Mouse (Mus musculus) liver, embryonic 16.5 days (tissue): ENCODE measurements around the gene Ran. TPM values are rescaled to one million over a fixed set of nuclear protein-coding genes. Genes with fewer than 3 reads are reported as not detected.

ENCODE experiments used
- ATAC-seq: fragments of 200-750 bp; cut with Nextera tagmentation; 2 replicates; pipeline ENCODE4 v1.8.0; 2017; ENCODE audit warnings: low read depth, mild to moderate bottlenecking, moderate number of reproducible peaks, moderate library complexity
- H3K27ac ChIP-seq: fragments of 300-500 bp; sonication (generic); 2 replicates; pipeline ENCODE4 v1.5.1; 2014; ENCODE audit warnings: mild to moderate bottlenecking, low read length
- H3K27me3 ChIP-seq: fragments of 300-500 bp; sonication (generic); 2 replicates; pipeline ENCODE4 v1.6.1; 2014; ENCODE audit warnings: low read depth, low read length, mixed read lengths; ENCODE audit not compliant: control insufficient read depth, insufficient read depth
- H3K36me3 ChIP-seq: fragments of 300-500 bp; sonication (generic); 2 replicates; pipeline ENCODE4 v1.6.1; 2014; ENCODE audit warnings: mild to moderate bottlenecking; ENCODE audit not compliant: control insufficient read depth, insufficient read depth
- H3K4me1 ChIP-seq: fragments of 300-500 bp; sonication (generic); 2 replicates; pipeline ENCODE4 v1.6.1; 2014; ENCODE audit warnings: low read depth, low read length, mixed read lengths; ENCODE audit not compliant: control insufficient read depth
- H3K4me2 ChIP-seq: fragments of 300-500 bp; sonication (generic); 2 replicates; pipeline ENCODE4 v1.6.1; 2014; ENCODE audit warnings: low read depth, low read length, mixed read lengths
- H3K4me3 ChIP-seq: fragments of 300-500 bp; sonication (generic); 2 replicates; pipeline ENCODE4 v1.5.1; 2014; ENCODE audit warnings: low read depth, mild to moderate bottlenecking, low read length
- H3K9ac ChIP-seq: fragments of 300-500 bp; sonication (generic); 2 replicates; pipeline ENCODE4 v1.6.1; 2014; ENCODE audit warnings: low read depth, low read length
- H3K9me3 ChIP-seq: fragments of 300-500 bp; sonication (generic); replicated peaks from 2 replicates; pipeline ENCODE4 v1.6.1; 2016; ENCODE audit warnings: low read length; ENCODE audit not compliant: control insufficient read depth
- WGBS: fragments of 180-500 bp; shearing (Covaris S2); extraction: QIAGEN DNeasy Blood & Tissue Kit; methylation state at CpG from one replicate; pipeline ENCODE4 v1.1.7; 2014; ENCODE audit not compliant: insufficient replicate concordance; 5-methylcytosine and 5-hydroxymethylcytosine counted together
- polyA plus RNA-seq: library from polyadenylated mRNA; unstranded; fragments of >200 nt; fragmentation: Nextera tagmentation; extraction: Ambion mirVana; gene quantifications from 2 replicates; pipeline ENCODE4 v1.2.1, GENCODE M21; 2015

Gene Ran
- polyA plus RNA-seq, 1 experiment from 2014 or later: 322 TPM

GRCm38 (mm10) chr5:129025048-129025447 lies 5.2 kb downstream of the Ran start:
- Histone ChIP-seq H3K36me3 (peaks cover 23% of the 10 kb centered on the region), H3K9ac (no peak overlapping the region), H3K4me1 (peaks cover 8% of the 10 kb centered on the region), H3K27ac (no peak overlapping the region), H3K4me2 (no peak overlapping the region), H3K27me3 (no peaks in the 10 kb centered on the region), H3K9me3 (no peaks in the 10 kb centered on the region), H3K4me3 (no peak overlapping the region)
- WGBS: 41% methylated on average over 2 of the region's 2 CpGs
- no peak for ATAC-seq

DNA sequence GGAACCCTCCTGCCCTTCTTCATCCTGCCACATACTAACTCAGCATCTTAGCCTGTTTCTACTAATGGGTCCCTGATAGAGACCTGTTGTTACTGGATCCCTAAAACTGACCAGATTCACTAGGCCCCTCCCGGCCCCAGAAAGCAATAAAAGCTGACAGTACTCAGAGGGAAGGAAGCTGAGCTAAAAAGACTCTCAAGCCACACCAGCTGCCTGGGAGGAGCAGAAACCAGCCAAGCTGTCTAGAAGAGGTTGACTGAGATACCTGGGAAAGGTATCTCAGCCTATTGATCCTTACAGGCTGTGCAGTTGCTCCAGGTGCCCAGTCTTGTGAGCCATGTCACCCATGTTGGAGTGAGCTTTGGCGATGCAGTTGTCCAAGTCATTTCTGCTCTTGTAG lies 5.9 kb downstream of the Ran start:
- Histone ChIP-seq H3K27me3 (no peaks in the 10 kb centered on the region), H3K36me3 (peaks cover 23% of the 10 kb centered on the region), H3K9me3 (no peaks in the 10 kb centered on the region), H3K9ac (no peak overlapping the region), H3K4me3 (no peak overlapping the region), H3K4me2 (no peak overlapping the region), H3K4me1 (peaks cover 8% of the 10 kb centered on the region), H3K27ac (no peak overlapping the region)
- ATAC-seq: no peak
- WGBS: 90% methylated on average over 2 of the region's 2 CpGs

GRCm38 (mm10) chr5:129026171-129026570 lies 6.3 kb downstream of the Ran start:
- Histone ChIP-seq H3K4me2 (no peak overlapping the region), H3K4me3 (no peak overlapping the region), H3K27ac (no peak overlapping the region), H3K36me3 (peaks cover 23% of the 10 kb centered on the region), H3K4me1 (peaks cover 8% of the 10 kb centered on the region), H3K9ac (no peak overlapping the region), H3K27me3 (no peaks in the 10 kb centered on the region), H3K9me3 (no peaks in the 10 kb centered on the region)
- ATAC-seq: no peak
- 79% methylated on average over 3 of the region's 3 CpGs for WGBS

GRCm38 (mm10) chr5:129026637-129027036 lies 6.8 kb downstream of the Ran start:
- H3K27me3 ChIP-seq: no peaks in the 10 kb centered on the region

DNA sequence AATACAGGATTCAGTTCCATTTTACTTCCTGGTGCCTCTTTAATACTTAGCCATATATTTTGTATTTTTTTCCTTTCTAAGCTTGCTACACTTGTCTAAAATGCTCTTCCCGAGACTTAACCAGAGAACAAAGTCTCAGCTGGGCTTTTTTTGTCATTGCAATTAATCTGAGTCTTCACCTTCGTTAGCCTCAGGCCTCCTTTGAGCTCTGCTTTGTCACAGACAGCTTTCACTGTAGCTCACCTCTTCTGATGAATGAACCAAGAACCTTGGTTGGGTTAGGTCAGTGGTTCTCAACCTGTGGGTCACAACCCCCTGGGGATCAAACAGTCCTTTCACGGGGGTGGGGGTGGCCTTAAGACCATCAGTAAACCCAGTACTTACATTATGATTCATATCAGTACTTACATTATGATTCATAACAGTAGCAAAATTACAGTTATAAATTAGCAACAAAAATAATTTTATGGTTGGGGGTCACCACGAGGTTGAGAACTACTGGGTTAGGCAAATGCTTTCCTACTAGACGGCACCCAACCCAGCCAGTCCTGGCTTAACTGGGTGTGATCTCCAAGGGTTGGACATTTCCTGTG lies 9.4 kb downstream of the Ran start:
- H3K9ac ChIP-seq: no peak overlapping the region
- H3K27me3 ChIP-seq: no peaks in the 10 kb centered on the region
- peaks cover 13% of the 10 kb centered on the region for H3K36me3 ChIP-seq
- no peak overlapping the region for H3K4me2 ChIP-seq
- H3K9me3 ChIP-seq: no peaks in the 10 kb centered on the region
- no peak overlapping the region for H3K27ac ChIP-seq
- H3K4me3 ChIP-seq: no peak overlapping the region
- no peaks in the 10 kb centered on the region; the same call in 1 of the 2 replicates for H3K4me1 ChIP-seq
- ATAC-seq: no peak
- WGBS: 66% methylated on average over 5 of the region's 5 CpGs

More at GRCm38 (mm10) chr5:129026637-129027036, 6.8 kb downstream of the Ran start:
- no peak for ATAC-seq
- H3K9me3 ChIP-seq: no peaks in the 10 kb centered on the region
- no peak overlapping the region for H3K9ac ChIP-seq
- no peak overlapping the region for H3K27ac ChIP-seq
- peaks cover 6% of the 10 kb centered on the region for H3K4me1 ChIP-seq
- peaks cover 20% of the 10 kb centered on the region for H3K36me3 ChIP-seq
- 71% methylated on average over 1 of the region's 1 CpGs for whole genome bisulfite sequencing
- no peak overlapping the region for H3K4me3 ChIP-seq
- no peak overlapping the region for H3K4me2 ChIP-seq

DNA sequence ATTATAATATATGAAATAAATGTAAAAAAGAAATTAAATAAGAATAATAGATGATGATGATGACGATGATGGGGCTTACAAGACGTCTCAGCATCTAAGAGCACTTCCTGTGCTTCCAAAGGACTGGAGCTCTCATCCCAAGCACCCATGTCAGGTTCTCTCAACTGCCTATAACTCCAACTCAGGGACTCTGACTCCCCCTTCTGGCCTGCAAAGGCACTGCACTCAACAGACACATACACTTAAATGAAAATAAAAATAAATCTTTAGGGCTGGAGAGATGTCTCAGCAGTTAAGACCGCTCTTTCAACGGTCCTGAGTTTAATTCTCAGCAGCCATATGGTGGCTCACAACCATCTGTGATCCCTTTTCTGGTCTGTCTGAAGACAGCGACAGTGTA lies 16.8 kb downstream of the Ran start:
- H3K9me3 ChIP-seq: no peaks in the 10 kb centered on the region
- H3K4me3 ChIP-seq: no peak overlapping the region
- WGBS: 74% methylated on average over 5 of the region's 5 CpGs
- H3K36me3 ChIP-seq: no peaks in the 10 kb centered on the region
- H3K4me2 ChIP-seq: no peak overlapping the region
- H3K27ac ChIP-seq: no peak overlapping the region
- no peak overlapping the region for H3K9ac ChIP-seq
- no peaks in the 10 kb centered on the region for H3K27me3 ChIP-seq
- ATAC-seq: no peak
- H3K4me1 ChIP-seq: no peaks in the 10 kb centered on the region

- no peaks in the 10 kb centered on the region for H3K27me3 ChIP-seq
- H3K9me3 ChIP-seq: no peaks in the 10 kb centered on the region
- 73% methylated on average over 7 of the region's 7 CpGs for whole genome bisulfite sequencing
- no peak overlapping the region for H3K27ac ChIP-seq
- no peaks in the 10 kb centered on the region for H3K4me1 ChIP-seq
- no peak overlapping the region for H3K9ac ChIP-seq
- no peaks in the 10 kb centered on the region for H3K36me3 ChIP-seq
- H3K4me3 ChIP-seq: no peak overlapping the region
- ATAC-seq: no peak
- H3K4me2 ChIP-seq: no peak overlapping the region
Measured at GRCm38 (mm10) chr5:129037739-129038138, 17.9 kb downstream of the Ran start.

DNA sequence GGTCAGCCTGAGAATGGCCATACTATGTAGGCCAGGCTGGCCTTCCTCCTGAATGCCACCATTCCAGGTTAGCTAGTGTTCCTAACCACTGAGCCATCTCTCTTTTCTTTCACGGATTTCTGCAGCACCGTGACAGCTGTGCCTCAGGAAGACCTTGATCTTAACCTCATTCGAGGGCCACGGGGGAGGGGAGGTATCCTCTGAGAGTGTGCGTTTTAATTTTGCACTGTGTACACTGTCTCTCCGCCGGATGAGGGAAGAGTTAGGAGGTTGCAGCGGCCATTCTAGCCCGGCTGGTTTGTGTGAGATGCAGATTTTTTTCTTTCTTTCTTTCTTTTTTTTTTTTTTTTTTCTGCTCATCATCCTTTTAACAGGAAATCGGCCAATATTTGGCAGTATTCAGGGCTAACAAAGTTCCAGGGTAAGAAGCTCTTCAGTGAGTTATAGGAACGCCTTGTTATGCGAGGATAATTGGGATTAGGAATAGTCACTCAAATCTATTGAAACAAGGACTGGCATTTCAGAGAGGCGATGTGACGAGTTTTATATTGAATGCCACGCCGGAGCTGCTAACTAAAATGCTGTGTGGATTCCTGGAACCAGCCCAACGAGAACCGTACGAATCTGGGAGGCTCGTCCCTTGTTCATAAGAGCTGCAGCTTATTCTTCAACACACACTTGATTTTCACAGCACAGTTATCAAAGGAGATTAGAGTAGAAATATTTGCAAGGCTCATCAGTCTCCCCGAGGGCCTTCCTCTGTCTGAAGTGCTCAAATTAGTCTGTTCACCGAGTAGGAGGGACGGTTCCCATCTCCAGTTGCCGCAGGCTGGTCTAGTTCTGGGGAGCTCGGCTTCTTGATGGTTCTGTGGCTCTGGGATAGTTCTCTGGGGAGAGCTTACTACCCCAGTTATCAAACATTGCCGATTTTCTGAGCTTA lies 26.0 kb downstream of the Ran start:
- Histone ChIP-seq H3K27ac (no peak overlapping the region), H3K36me3 (no peaks in the 10 kb centered on the region), H3K9ac (no peak overlapping the region), H3K4me1 (no peaks in the 10 kb centered on the region), H3K27me3 (no peaks in the 10 kb centered on the region), H3K9me3 (no peaks in the 10 kb centered on the region), H3K4me3 (no peak overlapping the region), H3K4me2 (no peak overlapping the region)
- 59% methylated on average over 26 of the region's 26 CpGs for WGBS
- no peak for ATAC-seq

DNA sequence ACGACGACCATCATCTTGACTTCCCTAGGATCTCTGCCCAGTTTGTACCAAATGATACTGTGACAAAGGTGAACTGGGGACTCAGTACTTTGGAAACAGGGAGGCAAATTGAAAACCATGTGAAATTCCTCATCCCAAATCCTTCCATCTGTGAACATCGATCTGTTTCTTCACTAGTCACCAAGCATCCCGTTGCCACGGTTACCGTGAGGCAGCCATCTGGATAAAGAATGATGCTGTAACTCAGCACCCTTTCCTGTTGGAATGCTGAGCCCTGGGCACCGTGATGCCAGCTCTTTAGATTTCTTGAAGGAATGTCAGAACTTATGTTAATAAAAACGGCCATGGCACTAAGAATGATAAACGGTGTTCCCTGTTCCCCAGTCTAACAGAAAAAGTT lies 29.5 kb downstream of the Ran start:
- Histone ChIP-seq H3K9me3 (no peaks in the 10 kb centered on the region), H3K4me2 (no peak overlapping the region), H3K4me3 (no peak overlapping the region), H3K4me1 (no peaks in the 10 kb centered on the region), H3K27me3 (no peaks in the 10 kb centered on the region), H3K36me3 (no peaks in the 10 kb centered on the region), H3K27ac (no peak overlapping the region), H3K9ac (no peak overlapping the region)
- ATAC-seq: no peak
- WGBS: 68% methylated on average over 9 of the region's 9 CpGs
